Mouse (Mus musculus) urinary bladder, postnatal 10 days (tissue): Measurements from ENCODE around the gene Ier5l.

ENCODE experiments used
- DNase-seq: peaks from one replicate; pipeline ENCODE4 v3.0.0; 2022; ENCODE audit warnings: low spot score

Ier5l gene

GRCm38 (mm10) chr2:30474039-30474438 lies at the start of gene Ier5l:
Gene Ier5l (minus strand): TSS chr2:30474219.
- DNase-seq: peak; percentile 82

GRCm38 (mm10) chr2:30523727-30524126 lies 49.7 kb upstream of the Ier5l start:
- no peak for DNase-seq

- no peak for DNase-seq
Observed at GRCm38 (mm10) chr2:30510711-30511380, 36.8 kb upstream of the Ier5l start.

GRCm38 (mm10) chr2:30507138-30507727 lies 33.2 kb upstream of the Ier5l start:
- no peak for DNase-seq

GRCm38 (mm10) chr2:30503677-30504621 lies 29.9 kb upstream of the Ier5l start:
- no peak for DNase-seq

GRCm38 (mm10) chr2:30501701-30502100 lies 27.7 kb upstream of the Ier5l start:
- DNase-seq: no peak

GRCm38 (mm10) chr2:30495909-30496861 lies 22.2 kb upstream of the Ier5l start:
- DNase-seq: no peak

- no peak for DNase-seq
Observed at GRCm38 (mm10) chr2:30495000-30495908, 21.2 kb upstream of the Ier5l start.

- no peak for DNase-seq
Observed at GRCm38 (mm10) chr2:30490384-30490783, 16.4 kb upstream of the Ier5l start.

- DNase-seq: no peak
Observed at GRCm38 (mm10) chr2:30487597-30487996, 13.6 kb upstream of the Ier5l start.

- no peak for DNase-seq
Observed at GRCm38 (mm10) chr2:30478526-30478925, 4.5 kb upstream of the Ier5l start.

GRCm38 (mm10) chr2:30476241-30476640 lies 2.2 kb upstream of the Ier5l start:
- DNase-seq: no peak

- no peak for DNase-seq
Observed at GRCm38 (mm10) chr2:30475457-30475856, 1.4 kb upstream of the Ier5l start.

GRCm38 (mm10) chr2:30474776-30475175 lies 757 bp upstream of the Ier5l start:
- DNase-seq: no peak

GRCm38 (mm10) chr2:30473431-30474031 lies 488 bp downstream of the Ier5l start:
- no peak for DNase-seq

- no peak for DNase-seq
Observed at GRCm38 (mm10) chr2:30472731-30473351, 1.2 kb downstream of the Ier5l start.

- peak; percentile 39 for DNase-seq
Observed at GRCm38 (mm10) chr2:30471795-30472720, 2.0 kb downstream of the Ier5l start.

GRCm38 (mm10) chr2:30471051-30471450 lies 3.0 kb downstream of the Ier5l start:
- no peak for DNase-seq
